In genomic region chr2:145804524-145804923, GRCm38 (mm10) we compare ENCODE assay signal across 22 mouse cellular contexts.
A peak's percentile ranks its signal among the peaks of the same experiment; 100 is the strongest.
DNase-seq lines count a peak whose midpoint lies in the region; ATAC-seq lines count a peak whose summit lies in the region.
"Had no signal": no experiment of that assay in that cellular context is flagged by ENCODE, and none has a peak within 500 bp of the region (broad histone marks: within the 10 kb centered on the region; RNA-seq: fewer than 3 reads in every experiment).

No protein-coding gene starts in this region.

- no peaks in the 10 kb centered on the region for H3K4me1 ChIP-seq in midbrain, embryonic 11.5 days (ENCODE audit: control insufficient read depth, insufficient read depth, low read length)
- H3K4me1 ChIP-seq in midbrain, embryonic 13.5 days (replicated peaks), result no peaks in the 10 kb centered on the region
- H3K4me1 ChIP-seq in forebrain, embryonic 13.5 days, result no peaks in the 10 kb centered on the region
- H3K4me1 ChIP-seq: forebrain, embryonic 10.5 days; hindbrain, embryonic 12.5 days; intestine, embryonic 15.5 days had no signal

- no peaks in the 10 kb centered on the region for H3K36me3 ChIP-seq in midbrain, embryonic 11.5 days (ENCODE audit: control insufficient read depth, insufficient read depth, low read length)
- H3K36me3 ChIP-seq in midbrain, embryonic 13.5 days, result no peaks in the 10 kb centered on the region
- H3K36me3 ChIP-seq in macrophage (ENCODE audit: inconsistent target), result no peaks in the 10 kb centered on the region
- no peaks in the 10 kb centered on the region for H3K36me3 ChIP-seq in forebrain, embryonic 13.5 days (ENCODE audit: poor library complexity, severe bottlenecking)
- H3K36me3 ChIP-seq: forebrain, embryonic 10.5 days; hindbrain, embryonic 12.5 days; intestine, embryonic 15.5 days had no signal

- H3K9me3 ChIP-seq in midbrain, embryonic 11.5 days (ENCODE audit: control insufficient read depth, low read length), result no peaks in the 10 kb centered on the region
- peaks cover 3% of the 10 kb centered on the region; the same call in 1 of the 2 replicates for H3K9me3 ChIP-seq in midbrain, embryonic 13.5 days
- H3K9me3 ChIP-seq in forebrain, embryonic 13.5 days (replicated peaks), result no peaks in the 10 kb centered on the region; the same call in 1 of the 2 replicates
- H3K9me3 ChIP-seq: embryonic facial prominence, embryonic 15.5 days; intestine, embryonic 15.5 days had no signal

- H3K27ac ChIP-seq in midbrain, embryonic 11.5 days (ENCODE audit: low read depth, low read length), result no peak overlapping the region
- H3K27ac ChIP-seq in midbrain, embryonic 13.5 days, result no peak overlapping the region
- peak overlapping the region; percentile 24 for H3K27ac ChIP-seq in macrophage
- no peak overlapping the region for H3K27ac ChIP-seq in forebrain, embryonic 13.5 days
- H3K27ac ChIP-seq: embryonic facial prominence, embryonic 15.5 days; forebrain, embryonic 10.5 days; hindbrain, embryonic 12.5 days; intestine, embryonic 15.5 days had no signal

- no peaks in the 10 kb centered on the region for H3K27me3 ChIP-seq in midbrain, embryonic 11.5 days (ENCODE audit: control insufficient read depth, insufficient read depth, low read length)
- H3K27me3 ChIP-seq in midbrain, embryonic 13.5 days, result no peaks in the 10 kb centered on the region
- no peaks in the 10 kb centered on the region for H3K27me3 ChIP-seq in forebrain, embryonic 13.5 days
- H3K27me3 ChIP-seq: embryonic facial prominence, embryonic 15.5 days; hindbrain, embryonic 12.5 days; intestine, embryonic 15.5 days had no signal

- no peak overlapping the region for H3K9ac ChIP-seq in midbrain, embryonic 11.5 days (ENCODE audit: low read length)
- no peak overlapping the region for H3K9ac ChIP-seq in midbrain, embryonic 13.5 days (replicated peaks)
- H3K9ac ChIP-seq in forebrain, embryonic 13.5 days, result no peak overlapping the region
- H3K9ac ChIP-seq: embryonic facial prominence, embryonic 15.5 days; hindbrain, embryonic 12.5 days; intestine, embryonic 15.5 days had no signal

- H3K79me2 ChIP-seq in macrophage (ENCODE audit: inconsistent target), result no peaks in the 10 kb centered on the region

- no peak overlapping the region for H3K4me2 ChIP-seq in midbrain, embryonic 11.5 days
- no peak overlapping the region for H3K4me2 ChIP-seq in midbrain, embryonic 13.5 days (replicated peaks)
- no peak overlapping the region for H3K4me2 ChIP-seq in forebrain, embryonic 13.5 days
- H3K4me2 ChIP-seq: embryonic facial prominence, embryonic 15.5 days; hindbrain, embryonic 12.5 days; intestine, embryonic 15.5 days had no signal

- WGBS in midbrain, embryonic 11.5 days, result 95% methylated on average over 6 of the region's 6 CpGs
- 96% methylated on average over 6 of the region's 6 CpGs for WGBS in midbrain, embryonic 13.5 days
- WGBS in macrophage (ENCODE audit: missing documents), result 6% methylated on average over 6 of the region's 6 CpGs
- 95% methylated on average over 6 of the region's 6 CpGs for WGBS in forebrain, embryonic 13.5 days

- no peak for ATAC-seq in midbrain, embryonic 11.5 days (ENCODE audit: low FRiP score)
- ATAC-seq in midbrain, embryonic 13.5 days, result no peak
- ATAC-seq in common myeloid progenitor, adult 5-6 weeks (replicated peaks; ENCODE audit: low read depth, poor library complexity, severe bottlenecking), result peak; percentile 56; the same call in 1 of the 2 replicates
- no peak for ATAC-seq in forebrain, embryonic 13.5 days
- ATAC-seq: forebrain, embryonic 16.5 days; hindbrain, embryonic 16.5 days; intestine, embryonic 15.5 days had no signal

- DNase-seq in midbrain, embryonic 11.5 days (ENCODE audit: low spot score, missing footprints), result peak; percentile 21
- DNase-seq in naive thymus-derived CD4-positive, alpha-beta T cell, adult 2 months (ENCODE audit: low read depth), result peak; percentile 18
- DNase-seq in kidney, postnatal 14 days, result no peak
- DNase-seq in adrenal gland, postnatal 36 days, result no peak
- DNase-seq: adrenal gland, postnatal 10 days; cerebellum, adult 2 months; cerebellum, postnatal 10 days; embryo, embryonic 11 days; gastrocnemius, postnatal 10 days; heart, postnatal 10 days; heart, postnatal 4 days had no signal

- no peak overlapping the region for H3K4me3 ChIP-seq in midbrain, embryonic 11.5 days (ENCODE audit: low read depth, low read length)
- no peak overlapping the region for H3K4me3 ChIP-seq in midbrain, embryonic 13.5 days (replicated peaks)
- H3K4me3 ChIP-seq in macrophage (ENCODE audit: inconsistent target), result no peak overlapping the region
- H3K4me3 ChIP-seq in forebrain, embryonic 13.5 days, result no peak overlapping the region
- H3K4me3 ChIP-seq: embryonic facial prominence, embryonic 15.5 days; erythroblast, embryonic 14.5 days; forebrain, embryonic 10.5 days; hindbrain, embryonic 12.5 days; intestine, embryonic 15.5 days had no signal

Comparison
In these comparisons a context has a peak if more than half of its experiments do, and no peak if none do; other contexts are left out.
1. DNase-seq: peak in midbrain, embryonic 11.5 days (single experiment) and naive thymus-derived CD4-positive, alpha-beta T cell, adult 2 months (single experiment); none in kidney, postnatal 14 days (single experiment) and adrenal gland, postnatal 36 days (0 of 2).